Mouse (Mus musculus): ENCODE measurements around the gene Fgfr2. TPM values are rescaled to one million over a fixed set of nuclear protein-coding genes. Genes with fewer than 3 reads are reported as not detected.
"Not testable (repeated sequence)": the region's sequence is repeated elsewhere in the genome, so short reads cannot be mapped to it uniquely, and the experiment has no call there.

The Fgfr2 gene
- polyA plus RNA-seq, 1 experiment from 2014 or later: 137 TPM

DNA sequence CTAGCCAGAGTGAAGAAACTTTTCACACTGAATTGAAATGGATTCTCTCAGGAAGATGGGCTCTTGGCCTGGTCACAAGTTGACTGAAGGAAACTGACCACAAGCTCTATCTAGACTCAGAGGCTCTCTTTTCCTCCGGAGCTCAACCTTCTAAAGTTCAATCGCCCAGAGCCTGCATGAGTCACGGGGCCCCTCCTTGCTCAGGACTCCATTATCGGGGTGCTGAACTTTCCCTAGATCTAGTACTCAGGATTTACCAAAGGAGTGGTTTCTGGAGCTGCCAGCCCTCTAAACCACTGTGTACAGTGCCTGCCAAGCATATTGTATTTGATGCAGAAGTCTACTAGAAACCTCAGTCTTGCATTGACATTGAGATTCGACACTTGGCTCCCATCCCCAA lies 1666.4 kb downstream of the Fgfr2 start:
- no peak overlapping the region for H3K27ac ChIP-seq (replicated peaks)
- WGBS: 85% methylated on average over 5 of the region's 5 CpGs

GRCm38 (mm10) chr7:131437051-131437450 lies 1686.1 kb downstream of the Fgfr2 start:
- no peak overlapping the region for H3K9ac ChIP-seq
- no peak overlapping the region for H3K4me3 ChIP-seq (replicated peaks)
- peaks cover 27% of the 10 kb centered on the region for H3K36me3 ChIP-seq
- WGBS: 64% methylated on average over 3 of the region's 3 CpGs
- no peaks in the 10 kb centered on the region for H3K27me3 ChIP-seq
- H3K4me1 ChIP-seq: no peaks in the 10 kb centered on the region
- H3K27ac ChIP-seq (replicated peaks): no peak overlapping the region
- no peak overlapping the region for H3K4me2 ChIP-seq (replicated peaks)
- no peaks in the 10 kb centered on the region for H3K9me3 ChIP-seq (replicated peaks)
- no peak for ATAC-seq (ENCODE audit: insufficient number of reproducible peaks, low FRiP score, low TSS enrichment, low read depth)

More for the DNA sequence above, 1666.4 kb downstream of the Fgfr2 start:
- no peaks in the 10 kb centered on the region for H3K36me3 ChIP-seq
- H3K4me3 ChIP-seq (replicated peaks): no peak overlapping the region
- H3K4me1 ChIP-seq: no peaks in the 10 kb centered on the region
- no peak overlapping the region for H3K9ac ChIP-seq
- no peaks in the 10 kb centered on the region for H3K9me3 ChIP-seq (replicated peaks)
- no peak overlapping the region for H3K4me2 ChIP-seq (replicated peaks)
- no peaks in the 10 kb centered on the region for H3K27me3 ChIP-seq
- ATAC-seq (ENCODE audit: insufficient number of reproducible peaks, low FRiP score, low TSS enrichment, low read depth): no peak

- no peaks in the 10 kb centered on the region for H3K9me3 ChIP-seq (replicated peaks)
- H3K9ac ChIP-seq: no peak overlapping the region
- H3K4me3 ChIP-seq (replicated peaks): no peak overlapping the region
- ATAC-seq (ENCODE audit: insufficient number of reproducible peaks, low FRiP score, low TSS enrichment, low read depth): no peak
- H3K4me1 ChIP-seq: no peaks in the 10 kb centered on the region
- peaks cover 37% of the 10 kb centered on the region for H3K36me3 ChIP-seq
- no peaks in the 10 kb centered on the region for H3K27me3 ChIP-seq
- H3K27ac ChIP-seq (replicated peaks): no peak overlapping the region
- 78% methylated on average over 1 of the region's 1 CpGs for WGBS
- H3K4me2 ChIP-seq (replicated peaks): no peak overlapping the region
These were observed 1688.9 kb downstream of the Fgfr2 start for GRCm38 (mm10) chr7:131434276-131434675.

GRCm38 (mm10) chr7:131432244-131432643 lies 1690.9 kb downstream of the Fgfr2 start:
- no peak for ATAC-seq (ENCODE audit: insufficient number of reproducible peaks, low FRiP score, low TSS enrichment, low read depth)
- Histone ChIP-seq H3K27ac (replicated peaks) (no peak overlapping the region), H3K9me3 (replicated peaks) (no peaks in the 10 kb centered on the region), H3K27me3 (no peaks in the 10 kb centered on the region), H3K4me1 (no peaks in the 10 kb centered on the region), H3K4me3 (replicated peaks) (no peak overlapping the region), H3K9ac (no peak overlapping the region), H3K4me2 (replicated peaks) (no peak overlapping the region), H3K36me3 (peaks cover 44% of the 10 kb centered on the region)
- WGBS: 19% methylated on average over 1 of the region's 1 CpGs

GRCm38 (mm10) chr7:131427331-131427730 lies 1695.8 kb downstream of the Fgfr2 start:
- Histone ChIP-seq H3K4me3 (replicated peaks) (no peak overlapping the region), H3K27ac (replicated peaks) (no peak overlapping the region), H3K4me1 (no peaks in the 10 kb centered on the region), H3K9ac (no peak overlapping the region), H3K4me2 (replicated peaks) (no peak overlapping the region), H3K36me3 (peaks cover 42% of the 10 kb centered on the region), H3K27me3 (no peaks in the 10 kb centered on the region), H3K9me3 (replicated peaks) (no peaks in the 10 kb centered on the region)
- WGBS: 83% methylated on average over 5 of the region's 5 CpGs
- ATAC-seq (ENCODE audit: insufficient number of reproducible peaks, low FRiP score, low TSS enrichment, low read depth): no peak

DNA sequence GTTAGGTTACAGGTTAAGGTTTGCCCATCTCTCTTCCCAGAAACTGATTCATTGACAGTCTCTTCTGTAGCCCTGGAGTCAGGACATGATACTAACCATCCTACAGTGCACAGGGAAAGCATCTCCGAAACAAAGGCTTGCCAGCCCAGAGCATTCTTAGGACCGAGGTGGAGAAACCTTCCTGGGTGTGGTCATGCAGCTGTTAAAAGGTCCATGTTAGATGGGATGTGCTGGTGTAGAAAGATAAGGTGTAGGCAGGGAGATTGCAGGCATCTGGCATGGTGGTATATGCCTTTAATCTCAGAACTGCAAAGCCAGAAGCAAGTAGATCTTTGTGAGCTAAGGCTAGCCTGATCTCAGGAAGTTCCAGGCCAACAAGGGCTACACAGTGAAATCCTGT lies 1698.2 kb downstream of the Fgfr2 start:
- H3K4me1 ChIP-seq: no peaks in the 10 kb centered on the region
- WGBS: 79% methylated on average over 2 of the region's 2 CpGs
- H3K9me3 ChIP-seq (replicated peaks): no peaks in the 10 kb centered on the region
- no peak overlapping the region for H3K27ac ChIP-seq (replicated peaks)
- peaks cover 26% of the 10 kb centered on the region; the same call in 1 of the 2 replicates for H3K36me3 ChIP-seq
- H3K4me2 ChIP-seq (replicated peaks): no peak overlapping the region
- H3K9ac ChIP-seq: no peak overlapping the region
- H3K4me3 ChIP-seq (replicated peaks): no peak overlapping the region
- H3K27me3 ChIP-seq: no peaks in the 10 kb centered on the region
- ATAC-seq (ENCODE audit: insufficient number of reproducible peaks, low FRiP score, low TSS enrichment, low read depth): no peak

DNA sequence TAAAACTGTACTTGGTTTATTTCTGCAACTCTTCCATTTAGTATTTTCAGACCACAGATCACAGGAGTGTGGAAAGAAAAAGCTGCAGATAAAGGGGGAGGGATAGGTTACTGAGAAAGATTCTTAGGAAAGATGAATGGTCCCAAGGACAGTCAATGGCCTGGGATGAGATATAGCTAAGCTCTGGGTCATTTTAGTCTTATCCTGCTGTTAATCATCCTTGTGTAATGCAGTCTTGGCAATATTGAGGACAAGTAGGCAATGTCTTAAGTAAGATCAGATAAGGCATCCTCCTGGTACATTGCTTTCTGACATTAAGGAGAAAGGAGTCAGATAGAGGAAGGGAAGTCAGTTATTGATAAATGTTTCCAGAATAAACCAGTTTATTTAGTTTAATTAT lies 1705.5 kb downstream of the Fgfr2 start:
- no peaks in the 10 kb centered on the region for H3K27me3 ChIP-seq
- H3K9me3 ChIP-seq (replicated peaks): no peaks in the 10 kb centered on the region
- no peak overlapping the region for H3K9ac ChIP-seq
- H3K4me3 ChIP-seq (replicated peaks): no peak overlapping the region
- no peak for ATAC-seq (ENCODE audit: insufficient number of reproducible peaks, low FRiP score, low TSS enrichment, low read depth)
- H3K4me1 ChIP-seq: no peaks in the 10 kb centered on the region
- no peaks in the 10 kb centered on the region for H3K36me3 ChIP-seq
- H3K27ac ChIP-seq (replicated peaks): no peak overlapping the region
- no peak overlapping the region for H3K4me2 ChIP-seq (replicated peaks)

GRCm38 (mm10) chr7:131416742-131417141 lies 1706.4 kb downstream of the Fgfr2 start:
- H3K9me3 ChIP-seq (replicated peaks); ATAC-seq (ENCODE audit: insufficient number of reproducible peaks, low FRiP score, low TSS enrichment, low read depth); H3K9ac ChIP-seq; H3K27me3 ChIP-seq; H3K4me2 ChIP-seq (replicated peaks); H3K4me3 ChIP-seq (replicated peaks); H3K4me1 ChIP-seq; H3K27ac ChIP-seq (replicated peaks); H3K36me3 ChIP-seq: not testable (repeated sequence)

GRCm38 (mm10) chr7:131411941-131412270 lies 1711.2 kb downstream of the Fgfr2 start:
- Histone ChIP-seq H3K27ac (replicated peaks) (no peak overlapping the region), H3K9ac (no peak overlapping the region), H3K36me3 (no peaks in the 10 kb centered on the region), H3K4me1 (peaks cover 17% of the 10 kb centered on the region; the same call in 1 of the 2 replicates), H3K27me3 (no peaks in the 10 kb centered on the region), H3K4me2 (replicated peaks) (no peak overlapping the region; the same call in 1 of the 2 replicates), H3K4me3 (replicated peaks) (peak overlapping the region; percentile 98), H3K9me3 (replicated peaks) (no peaks in the 10 kb centered on the region)
- ATAC-seq (ENCODE audit: insufficient number of reproducible peaks, low FRiP score, low TSS enrichment, low read depth): no peak
- WGBS: 59% methylated on average over 2 of the region's 2 CpGs

- no peak for ATAC-seq (ENCODE audit: insufficient number of reproducible peaks, low FRiP score, low TSS enrichment, low read depth)
- Histone ChIP-seq H3K27ac (replicated peaks) (no peak overlapping the region), H3K9ac (peak overlapping the region; percentile 86; the same call in 1 of the 2 replicates)
These were observed 1711.8 kb downstream of the Fgfr2 start for GRCm38 (mm10) chr7:131411221-131411940.

GRCm38 (mm10) chr7:131410416-131411058 lies 1712.6 kb downstream of the Fgfr2 start, which contains the start of the genes Ikzf5 and Acadsb:
Ikzf5 (minus strand) TSS chr7:131410521.
Acadsb (plus strand) TSS chr7:131410601.
- peaks cover 17% of the 10 kb centered on the region; the same call in 1 of the 2 replicates for H3K4me1 ChIP-seq
- 0% methylated on average over 41 of the region's 42 CpGs for WGBS
- ATAC-seq (ENCODE audit: insufficient number of reproducible peaks, low FRiP score, low TSS enrichment, low read depth): peak; percentile 100

More at GRCm38 (mm10) chr7:131411221-131411940, 1711.8 kb downstream of the Fgfr2 start:
- Histone ChIP-seq H3K4me1 (peaks cover 17% of the 10 kb centered on the region; the same call in 1 of the 2 replicates), H3K36me3 (no peaks in the 10 kb centered on the region), H3K4me3 (replicated peaks) (peak overlapping the region; percentile 98), H3K27me3 (no peaks in the 10 kb centered on the region), H3K4me2 (replicated peaks) (peak overlapping the region; percentile 61), H3K9me3 (replicated peaks) (no peaks in the 10 kb centered on the region)
- WGBS: 36% methylated on average over 10 of the region's 10 CpGs

More at GRCm38 (mm10) chr7:131410416-131411058, 1712.6 kb downstream of the Fgfr2 start, which contains the start of the genes Ikzf5 and Acadsb:
- Histone ChIP-seq H3K36me3 (no peaks in the 10 kb centered on the region), H3K27ac (replicated peaks) (peak within 1 kb of the TSS; percentile 82), H3K27me3 (no peaks in the 10 kb centered on the region), H3K9me3 (replicated peaks) (no peaks in the 10 kb centered on the region), H3K4me3 (replicated peaks) (peak within 1 kb of the TSS; percentile 98), H3K9ac (peak within 1 kb of the TSS; percentile 86), H3K4me2 (replicated peaks) (peak within 1 kb of the TSS; percentile 61)

Measured in embryonic facial prominence, embryonic 15.5 days (tissue).